Mouse (Mus musculus): ENCODE measurements at regions not wholly inside any gene's neighbourhood (a gene's known extent, or its start where the extent isn't known, plus 50 kb on each side); places are given as distances from the start of the nearest gene placed in this dataset.

GRCm38 (mm10) chr4:73111311-73111710 lies 258.9 kb upstream of the Aldoart1 start:
- DNase-seq, result peak; percentile 3

All from layer of hippocampus, adult 9-11 months (tissue).